Mouse (Mus musculus) telencephalon, adult 2 months (tissue): ENCODE data around the gene Anks3.

Experiments used
- DNase-seq: peaks from one replicate; pipeline ENCODE4 v3.0.0-alpha.2; 2011; ENCODE audit warnings: low read depth, low spot score

Anks3 gene

GRCm38 (mm10) chr16:4928474-4928873 is 35.5 kb downstream of the Anks3 start:
- DNase-seq = no peak

- no peak for DNase-seq
Observed at GRCm38 (mm10) chr16:4927967-4928366, 36.0 kb downstream of the Anks3 start.

GRCm38 (mm10) chr16:4923996-4924395 is 40.0 kb downstream of the Anks3 start:
- DNase-seq = no peak

GRCm38 (mm10) chr16:4922481-4922880 is 41.5 kb downstream of the Anks3 start:
- no peak for DNase-seq

- no peak for DNase-seq
Observed at GRCm38 (mm10) chr16:4920556-4920955, 43.4 kb downstream of the Anks3 start.

GRCm38 (mm10) chr16:4916608-4917007 is 47.4 kb downstream of the Anks3 start:
- no peak for DNase-seq

GRCm38 (mm10) chr16:4915931-4916330 is 48.1 kb downstream of the Anks3 start:
- DNase-seq = no peak

- DNase-seq = peak; percentile 72
Observed at GRCm38 (mm10) chr16:4913783-4914735, 49.9 kb downstream of the Anks3 start.

GRCm38 (mm10) chr16:4912907-4913782 is 50.9 kb downstream of the Anks3 start:
- no peak for DNase-seq

- DNase-seq = no peak
Observed at GRCm38 (mm10) chr16:4912074-4912648, 51.8 kb downstream of the Anks3 start.

GRCm38 (mm10) chr16:4910758-4911157 is 53.2 kb downstream of the Anks3 start:
- DNase-seq = no peak

- DNase-seq = no peak
Observed at GRCm38 (mm10) chr16:4909745-4910144, 54.3 kb downstream of the Anks3 start.

- no peak for DNase-seq
Observed at GRCm38 (mm10) chr16:4907972-4908371, 56.0 kb downstream of the Anks3 start.

GRCm38 (mm10) chr16:4907386-4907785 is 56.6 kb downstream of the Anks3 start:
- DNase-seq = no peak

- no peak for DNase-seq
Observed at GRCm38 (mm10) chr16:4906559-4906958, 57.4 kb downstream of the Anks3 start.

GRCm38 (mm10) chr16:4905591-4905990 is 58.4 kb downstream of the Anks3 start:
- DNase-seq = no peak

GRCm38 (mm10) chr16:4904878-4905277 is 59.1 kb downstream of the Anks3 start:
- DNase-seq = no peak

GRCm38 (mm10) chr16:4903491-4904102 is 60.4 kb downstream of the Anks3 start:
- no peak for DNase-seq

- no peak for DNase-seq
Observed at GRCm38 (mm10) chr16:4902390-4902789, 61.6 kb downstream of the Anks3 start.

- no peak for DNase-seq
Observed at GRCm38 (mm10) chr16:4901167-4901566, 62.8 kb downstream of the Anks3 start.

- DNase-seq = no peak
Observed at GRCm38 (mm10) chr16:4899711-4900110, 64.3 kb downstream of the Anks3 start.

- no peak for DNase-seq
Observed at GRCm38 (mm10) chr16:4898881-4899280, 65.1 kb downstream of the Anks3 start.
